Mouse (Mus musculus) midbrain, embryonic 10.5 days (tissue): ENCODE results near the gene Tec. TPM values are rescaled to one million over a fixed set of nuclear protein-coding genes. Genes with fewer than 3 reads are reported as not detected.
A peak's percentile ranks its signal among the peaks of the same experiment; 100 is the strongest.

ENCODE experiments used
- DNase-seq: peaks from one replicate; pipeline ENCODE4 v3.0.0-alpha.2; 2017; ENCODE audit warnings: low spot score
- H3K27ac ChIP-seq: fragments of 300-500 bp; sonication (generic); replicated peaks from 2 replicates; pipeline ENCODE4 v1.5.1; 2016; ENCODE audit warnings: mild to moderate bottlenecking
- H3K27me3 ChIP-seq: fragments of 300-500 bp; sonication (generic); 2 replicates; pipeline ENCODE4 v1.6.1; 2016; ENCODE audit warnings: low read depth, mild to moderate bottlenecking; ENCODE audit not compliant: poor library complexity, severe bottlenecking
- H3K36me3 ChIP-seq: fragments of 300-500 bp; sonication (generic); 2 replicates; pipeline ENCODE4 v1.6.1; 2016; ENCODE audit warnings: mild to moderate bottlenecking, moderate library complexity
- H3K4me1 ChIP-seq: fragments of 300-500 bp; sonication (generic); 2 replicates; pipeline ENCODE4 v1.6.1; 2016
- H3K4me3 ChIP-seq: fragments of 300-500 bp; sonication (generic); 2 replicates; pipeline ENCODE4 v1.5.1; 2016; ENCODE audit warnings: mild to moderate bottlenecking, moderate library complexity
- H3K9me3 ChIP-seq: fragments of 300-500 bp; sonication (generic); replicated peaks from 2 replicates; pipeline ENCODE4 v1.6.1; 2016; ENCODE audit warnings: mild to moderate bottlenecking
- WGBS: fragments of 180-500 bp; shearing (Covaris S2); methylation state at CpG from one replicate; pipeline ENCODE4 v1.1.7; 2016; 5-methylcytosine and 5-hydroxymethylcytosine counted together
- polyA plus RNA-seq: library from polyadenylated mRNA; unstranded; fragments of >200 nt; fragmentation: Nextera tagmentation; extraction: Ambion mirVana; gene quantifications from 2 replicates; pipeline ENCODE4 v1.2.1, GENCODE M21; 2016

The Tec gene
- polyA plus RNA-seq, 1 experiment from 2014 or later, result 3.2 TPM

DNA sequence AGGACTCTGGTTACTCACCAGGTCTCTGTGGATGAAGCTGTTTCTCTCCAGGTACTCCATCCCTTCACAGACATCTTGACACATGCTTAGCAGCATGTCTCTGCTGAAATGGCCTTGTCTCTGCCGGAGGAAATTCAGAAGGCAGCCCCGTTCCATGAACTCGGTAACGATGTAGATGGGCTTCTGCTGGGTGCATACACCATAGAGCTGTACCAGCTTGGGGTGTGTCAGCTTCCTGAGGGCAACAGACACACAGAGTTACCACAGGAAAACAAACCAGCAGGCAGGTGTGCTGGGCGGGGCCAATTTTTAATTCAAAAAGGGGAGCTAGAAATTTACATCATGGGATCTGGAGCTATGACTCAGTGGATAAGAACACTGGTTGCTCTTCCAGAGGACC lies 104.7 kb downstream of the Tec start:
- no peak for DNase-seq
- 0 out of 2 replicates have a peak overlapping the region, but pooled peaks have one; percentile 23 for H3K27ac ChIP-seq
- no peaks in the 10 kb centered on the region for H3K9me3 ChIP-seq
- 94% methylated on average over 5 of the region's 5 CpGs for WGBS
- no peaks in the 10 kb centered on the region for H3K36me3 ChIP-seq
- no peaks in the 10 kb centered on the region for H3K27me3 ChIP-seq
- no peak overlapping the region for H3K4me3 ChIP-seq
- H3K4me1 ChIP-seq, result peaks cover 25% of the 10 kb centered on the region

DNA sequence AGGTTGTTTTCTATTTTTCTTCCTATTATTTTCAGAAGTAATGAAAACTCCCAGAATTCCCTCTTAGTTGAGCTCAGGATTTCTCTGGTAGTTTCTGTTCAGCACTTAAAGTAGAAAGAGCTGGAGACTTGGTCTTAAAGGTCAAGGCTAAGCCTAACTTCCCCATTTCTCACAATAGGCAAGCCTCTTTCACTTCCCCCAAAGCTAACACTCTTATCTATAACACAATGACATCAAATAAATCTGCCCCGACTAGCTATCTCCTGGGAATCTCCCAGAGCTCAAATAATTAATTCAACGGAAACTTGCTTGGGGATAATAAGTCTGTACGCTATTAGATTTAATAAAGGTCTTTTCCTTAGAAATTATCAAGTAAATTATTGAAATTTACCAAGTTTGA lies 105.3 kb downstream of the Tec start:
- Histone ChIP-seq H3K9me3 (no peaks in the 10 kb centered on the region), H3K4me3 (no peak overlapping the region), H3K27me3 (no peaks in the 10 kb centered on the region), H3K36me3 (no peaks in the 10 kb centered on the region), H3K27ac (no peak overlapping the region), H3K4me1 (peaks cover 25% of the 10 kb centered on the region)
- no peak for DNase-seq
- WGBS, result 71% methylated on average over 3 of the region's 3 CpGs

DNA sequence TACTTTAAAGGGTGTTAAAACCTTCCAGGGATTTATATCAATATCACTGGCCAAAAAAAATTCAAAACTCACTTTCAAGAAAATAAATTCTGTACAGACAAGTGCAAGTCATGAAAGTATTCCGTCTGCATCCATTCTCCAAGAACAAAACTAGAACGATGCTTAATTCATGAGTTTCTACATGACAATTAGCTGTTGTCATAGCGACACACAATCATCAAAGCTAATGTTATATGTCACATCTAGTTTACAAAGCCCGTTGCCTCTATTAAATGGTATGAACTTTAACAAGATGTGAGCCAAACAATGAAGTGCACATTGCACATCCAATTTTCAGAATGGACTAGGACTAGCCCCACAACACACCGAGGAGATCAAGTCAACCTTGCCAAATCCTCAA lies 106.5 kb downstream of the Tec start:
- no peak for DNase-seq
- 74% methylated on average over 5 of the region's 5 CpGs for whole genome bisulfite sequencing
- H3K4me3 ChIP-seq, result no peak overlapping the region

DNA sequence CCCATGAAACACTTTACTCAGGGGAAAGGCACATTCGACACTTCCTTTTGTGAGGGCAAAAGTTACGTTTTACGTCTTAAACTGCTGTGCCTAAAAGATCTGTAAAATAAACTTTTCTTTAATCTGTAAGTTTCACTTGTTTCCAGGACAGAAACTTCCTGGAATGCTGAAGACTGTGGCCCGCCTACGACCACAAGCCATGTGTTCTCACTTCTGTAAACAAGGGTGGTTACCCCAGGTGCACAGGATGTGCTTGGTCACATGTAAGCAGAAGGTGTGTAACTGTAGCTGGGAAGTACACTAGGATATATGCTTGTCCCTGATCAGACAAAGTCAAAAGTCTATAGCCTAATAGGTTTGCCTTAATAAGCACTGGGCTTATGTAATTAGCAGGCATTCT lies 107.0 kb downstream of the Tec start:
- WGBS, result 91% methylated on average over 5 of the region's 5 CpGs
- DNase-seq, result no peak
- H3K4me1 ChIP-seq, result peaks cover 29% of the 10 kb centered on the region
- no peak overlapping the region for H3K4me3 ChIP-seq
- no peaks in the 10 kb centered on the region for H3K36me3 ChIP-seq
- H3K27me3 ChIP-seq, result no peaks in the 10 kb centered on the region
- no peaks in the 10 kb centered on the region for H3K9me3 ChIP-seq
- H3K27ac ChIP-seq, result no peak overlapping the region

More for the DNA sequence above, 106.5 kb downstream of the Tec start:
- H3K4me1 ChIP-seq, result peaks cover 29% of the 10 kb centered on the region
- H3K27me3 ChIP-seq, result no peaks in the 10 kb centered on the region
- no peaks in the 10 kb centered on the region for H3K9me3 ChIP-seq
- no peaks in the 10 kb centered on the region for H3K36me3 ChIP-seq
- no peak overlapping the region for H3K27ac ChIP-seq

DNA sequence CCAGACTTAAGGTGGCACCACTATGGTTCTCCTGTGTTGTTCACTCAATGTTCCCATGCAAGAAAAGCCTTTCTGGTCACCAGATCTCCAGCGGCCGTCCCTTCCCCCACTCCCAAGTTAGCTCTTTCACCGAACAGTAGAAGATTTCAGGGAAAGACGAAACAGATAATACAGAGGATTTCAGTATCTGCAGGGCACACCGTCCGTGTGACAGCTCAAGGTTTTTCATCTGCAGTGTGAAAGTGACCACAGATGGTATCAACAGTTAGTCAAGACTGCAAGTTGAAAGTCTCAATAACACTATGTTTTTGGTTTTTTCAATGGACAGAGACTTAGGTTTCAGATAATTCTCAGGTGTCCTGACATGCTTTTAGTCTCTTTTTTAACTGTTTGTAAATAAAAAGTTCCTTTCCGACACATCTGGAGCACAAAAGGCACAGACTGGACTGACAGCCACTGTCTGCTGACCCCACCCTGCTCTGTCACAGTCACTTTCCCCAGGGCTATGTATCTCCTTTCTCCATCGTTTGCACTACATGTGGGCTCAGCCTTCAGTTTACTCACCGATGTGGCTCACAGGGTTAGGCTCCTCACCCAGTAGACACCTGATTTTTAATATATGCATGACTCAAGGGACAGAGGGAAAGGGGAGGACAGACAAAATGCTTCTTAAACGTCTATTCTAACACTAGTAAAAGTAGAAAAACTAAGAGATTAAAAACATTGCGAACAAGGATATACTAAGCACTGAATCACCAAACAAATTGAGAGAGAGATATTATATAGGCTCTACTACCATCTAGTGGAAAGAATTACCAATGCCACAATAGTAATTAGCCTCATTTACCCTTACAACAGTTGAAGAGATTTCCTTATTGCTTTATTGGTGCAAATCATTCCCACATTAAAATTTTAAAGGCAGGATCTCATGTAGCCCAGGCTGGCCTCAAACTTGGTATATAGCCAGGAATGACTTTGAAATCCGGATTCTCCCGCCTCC lies 109.1 kb downstream of the Tec start:
- no peak overlapping the region for H3K4me3 ChIP-seq
- H3K27me3 ChIP-seq, result no peaks in the 10 kb centered on the region
- no peaks in the 10 kb centered on the region for H3K36me3 ChIP-seq
- H3K4me1 ChIP-seq, result peaks cover 29% of the 10 kb centered on the region
- 78% methylated on average over 13 of the region's 13 CpGs for WGBS
- no peak for DNase-seq
- no peaks in the 10 kb centered on the region for H3K9me3 ChIP-seq
- no peak overlapping the region for H3K27ac ChIP-seq

DNA sequence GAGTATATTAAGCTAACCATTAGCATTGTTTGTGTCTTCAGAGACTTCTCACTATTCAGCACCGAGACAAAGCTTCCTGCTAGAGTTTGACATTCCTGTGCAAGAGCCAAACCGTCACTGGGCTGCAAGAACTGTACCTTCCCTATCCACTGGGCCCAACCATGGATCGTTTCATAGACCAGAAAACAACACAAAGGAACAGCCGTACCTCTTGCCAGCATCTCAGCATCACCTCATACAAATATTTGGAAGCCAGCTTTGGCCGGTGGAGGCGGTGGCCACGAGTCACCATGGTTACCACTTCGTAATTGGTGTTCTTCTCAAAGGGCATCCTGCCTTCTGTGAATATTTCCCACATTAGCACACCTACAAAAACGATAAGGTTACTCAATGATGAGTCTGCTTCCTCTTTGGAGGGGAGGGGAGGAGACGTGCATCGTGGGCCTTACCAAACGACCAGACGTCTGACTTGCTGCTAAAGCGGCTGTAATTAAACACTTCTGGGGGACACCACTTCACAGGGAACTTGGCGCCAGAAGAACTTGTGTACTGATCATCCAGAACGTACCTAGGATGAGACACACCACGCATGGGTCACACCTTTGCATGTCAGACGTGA lies 111.0 kb downstream of the Tec start:
- no peaks in the 10 kb centered on the region for H3K9me3 ChIP-seq
- no peak for DNase-seq
- H3K27ac ChIP-seq, result no peak overlapping the region
- H3K4me1 ChIP-seq, result peaks cover 16% of the 10 kb centered on the region
- H3K27me3 ChIP-seq, result no peaks in the 10 kb centered on the region
- H3K36me3 ChIP-seq, result no peaks in the 10 kb centered on the region
- H3K4me3 ChIP-seq, result no peak overlapping the region
- WGBS, result 83% methylated on average over 18 of the region's 18 CpGs

DNA sequence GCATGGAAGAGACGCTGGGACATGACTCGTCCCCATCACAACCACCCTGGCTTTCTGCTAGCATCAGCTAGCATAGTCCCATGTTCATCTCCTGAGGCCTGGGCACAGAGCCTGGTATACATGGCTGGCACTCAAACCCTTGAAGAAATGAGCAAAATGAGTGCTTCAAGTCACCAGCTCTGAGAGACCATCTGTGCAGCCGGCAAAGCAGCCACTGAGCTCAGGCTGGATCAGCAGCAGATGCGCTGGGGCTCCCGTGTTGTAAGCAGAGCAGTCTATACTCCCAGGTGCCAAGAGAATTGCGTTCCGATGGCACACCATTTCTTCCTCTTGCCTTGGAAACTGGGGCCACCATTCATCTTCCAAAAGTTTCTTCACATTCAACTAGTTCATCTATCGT lies 112.3 kb downstream of the Tec start:
- Histone ChIP-seq H3K36me3 (no peaks in the 10 kb centered on the region), H3K27me3 (no peaks in the 10 kb centered on the region), H3K27ac (no peak overlapping the region), H3K9me3 (no peaks in the 10 kb centered on the region), H3K4me1 (peaks cover 5% of the 10 kb centered on the region; the same call in 1 of the 2 replicates), H3K4me3 (no peak overlapping the region)
- WGBS, result 86% methylated on average over 8 of the region's 8 CpGs
- no peak for DNase-seq

DNA sequence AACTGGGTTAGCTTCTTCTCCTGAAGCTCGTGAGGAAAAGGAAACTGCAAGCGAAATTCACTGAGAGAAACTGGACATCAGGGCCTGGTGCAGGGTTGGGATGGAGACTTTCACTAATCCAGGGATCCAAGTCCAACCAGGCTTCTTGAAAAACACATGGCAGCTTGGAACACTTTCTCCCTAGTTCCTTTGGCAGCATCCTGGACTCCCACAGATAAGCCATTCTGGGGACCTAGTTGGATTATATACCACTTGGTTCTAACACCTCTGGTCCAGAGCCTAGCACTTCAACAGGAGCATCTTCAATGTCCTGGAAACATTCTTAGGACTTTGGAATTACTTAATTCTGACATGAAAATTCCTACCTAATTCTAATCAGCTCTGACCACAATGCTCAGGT lies 113.2 kb downstream of the Tec start:
- Histone ChIP-seq H3K27ac (no peak overlapping the region), H3K27me3 (no peaks in the 10 kb centered on the region), H3K4me3 (no peak overlapping the region), H3K36me3 (no peaks in the 10 kb centered on the region), H3K9me3 (no peaks in the 10 kb centered on the region), H3K4me1 (peaks cover 5% of the 10 kb centered on the region; the same call in 1 of the 2 replicates)
- no peak for DNase-seq
- WGBS, result 85% methylated on average over 2 of the region's 2 CpGs

DNA sequence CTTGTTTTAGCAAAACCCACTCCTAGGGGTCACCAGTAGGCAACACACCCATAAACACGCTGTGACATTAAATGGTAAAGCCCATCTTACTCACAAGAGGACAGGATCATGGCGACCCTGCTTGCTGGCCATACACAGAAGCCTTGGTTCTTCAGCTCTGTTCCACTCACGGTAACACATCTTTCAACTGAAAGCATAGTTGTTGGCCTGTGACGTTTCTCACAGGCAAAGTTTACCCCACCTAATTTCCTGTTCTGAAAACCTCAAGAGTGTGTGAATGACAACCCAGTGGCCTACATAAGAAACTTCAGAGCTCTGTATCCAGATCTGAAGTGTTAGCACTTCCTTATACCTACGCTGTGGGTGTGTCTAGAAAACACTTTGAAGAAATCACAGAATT lies 115.7 kb downstream of the Tec start, which contains the start of gene Txk:
Gene Txk, minus strand, starts transcription at position 193 of the 400 bp plus-strand sequence.
- 88% methylated on average over 5 of the region's 5 CpGs for WGBS
- no peak for DNase-seq
- H3K36me3 ChIP-seq, result no peaks in the 10 kb centered on the region
- H3K27me3 ChIP-seq, result no peaks in the 10 kb centered on the region
- no peak within 1 kb of the TSS for H3K4me3 ChIP-seq
- no peak within 1 kb of the TSS for H3K27ac ChIP-seq
- no peaks in the 10 kb centered on the region for H3K9me3 ChIP-seq
- peaks cover 5% of the 10 kb centered on the region; the same call in 1 of the 2 replicates for H3K4me1 ChIP-seq

DNA sequence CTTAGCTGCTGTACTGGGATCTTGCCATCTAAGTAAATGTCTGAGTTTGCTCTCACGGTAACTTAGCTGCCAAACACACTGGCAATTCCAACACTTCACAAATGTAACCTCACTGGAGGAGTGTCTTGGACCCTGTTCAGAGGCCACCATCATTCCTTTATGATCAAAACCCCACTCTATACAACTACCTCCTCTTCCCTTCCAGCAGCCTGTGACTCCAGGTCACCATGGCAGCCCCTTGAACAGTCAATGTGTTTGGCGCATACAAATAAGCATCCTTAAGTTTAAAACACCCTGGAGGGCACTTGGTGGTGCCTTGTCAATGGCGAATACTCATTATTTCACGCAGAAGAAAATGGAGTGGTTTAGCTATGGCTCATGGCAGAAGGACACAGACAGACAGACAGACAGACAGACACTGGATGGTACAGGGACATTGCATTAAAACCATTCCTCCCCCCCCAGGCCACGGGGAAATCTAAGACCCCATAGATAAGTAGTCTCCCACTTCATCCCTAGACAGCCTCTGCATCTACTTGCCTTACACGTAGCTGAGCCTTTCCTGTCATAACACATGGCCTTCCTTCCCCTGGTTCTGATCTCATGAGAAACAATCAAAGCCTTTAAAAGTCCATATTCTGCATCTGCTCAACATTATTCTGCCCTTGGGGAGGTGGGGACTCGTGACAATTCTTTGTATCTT lies 117.1 kb downstream of the Tec start:
- H3K27ac ChIP-seq, result no peak overlapping the region
- 85% methylated on average over 7 of the region's 7 CpGs for WGBS
- H3K27me3 ChIP-seq, result no peaks in the 10 kb centered on the region
- no peak for DNase-seq
- H3K9me3 ChIP-seq, result no peaks in the 10 kb centered on the region
- H3K4me3 ChIP-seq, result no peak overlapping the region
- no peaks in the 10 kb centered on the region for H3K36me3 ChIP-seq
- no peaks in the 10 kb centered on the region for H3K4me1 ChIP-seq

DNA sequence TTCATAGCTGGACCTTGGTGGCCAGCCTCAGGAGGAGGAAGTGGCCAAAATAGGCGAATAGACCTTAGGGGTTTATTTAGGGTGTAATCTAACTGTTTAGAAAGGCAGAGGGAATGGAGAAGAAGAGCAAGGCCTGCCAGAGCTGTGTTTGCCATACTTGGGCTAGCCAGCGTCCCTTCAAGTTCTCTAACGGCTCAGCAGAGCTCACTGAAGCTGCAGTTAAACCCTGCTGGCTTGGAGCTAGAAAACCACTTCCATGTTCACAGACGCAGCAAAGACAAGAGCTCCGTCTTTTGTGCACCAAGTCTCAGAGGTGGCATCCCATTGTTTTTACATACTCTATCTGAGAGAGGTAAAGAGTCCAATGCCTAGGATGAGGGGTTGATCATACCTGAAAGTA lies 118.1 kb downstream of the Tec start:
- Histone ChIP-seq H3K27ac (no peak overlapping the region), H3K36me3 (no peaks in the 10 kb centered on the region), H3K27me3 (no peaks in the 10 kb centered on the region), H3K4me3 (no peak overlapping the region), H3K9me3 (no peaks in the 10 kb centered on the region), H3K4me1 (no peaks in the 10 kb centered on the region)
- 81% methylated on average over 5 of the region's 5 CpGs for WGBS
- DNase-seq, result no peak

DNA sequence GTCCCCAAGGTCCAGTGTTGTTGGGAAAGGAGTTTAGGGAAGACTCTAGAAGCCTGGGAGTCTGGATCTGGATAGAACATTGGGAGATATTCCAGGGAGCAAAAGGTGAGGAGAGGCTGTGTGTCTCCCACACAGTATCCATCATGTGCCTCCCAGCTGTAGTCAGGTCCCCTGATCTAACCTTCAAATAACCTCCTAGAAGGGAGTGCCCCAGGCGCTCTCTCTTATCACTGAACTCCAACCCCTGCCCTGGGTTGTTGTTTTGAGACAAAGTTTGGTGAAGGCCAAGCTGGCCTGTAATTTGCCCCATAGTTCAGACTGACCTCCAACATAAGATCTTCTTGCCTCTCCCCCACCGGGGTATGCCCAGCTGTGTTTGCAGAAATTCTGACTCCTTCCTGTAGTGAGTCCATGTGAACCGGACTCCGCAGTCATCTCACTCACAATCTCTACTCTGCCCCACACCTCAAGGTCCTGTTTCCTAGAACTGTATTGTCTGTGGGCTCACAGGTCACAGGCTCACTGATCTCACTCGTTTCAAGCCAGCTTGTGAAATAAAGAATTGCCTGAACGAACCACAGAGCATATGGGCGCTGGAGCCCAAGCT lies 119.5 kb downstream of the Tec start:
- Histone ChIP-seq H3K36me3 (no peaks in the 10 kb centered on the region), H3K4me3 (no peak overlapping the region), H3K27ac (0 out of 2 replicates have a peak overlapping the region, but pooled peaks have one; percentile 9), H3K9me3 (no peaks in the 10 kb centered on the region), H3K27me3 (no peaks in the 10 kb centered on the region), H3K4me1 (no peaks in the 10 kb centered on the region)
- no peak for DNase-seq
- WGBS, result 86% methylated on average over 7 of the region's 7 CpGs
